Mouse (Mus musculus) intestine, postnatal 0 days (tissue): Measurements from ENCODE around the gene Trak1. TPM values are rescaled to one million over a fixed set of nuclear protein-coding genes. Genes with fewer than 3 reads are reported as not detected.

ENCODE experiments used
- ATAC-seq: fragments of 200-750 bp; cut with Nextera tagmentation; 2 replicates; pipeline ENCODE4 v1.8.0; 2017; ENCODE audit warnings: mild to moderate bottlenecking, moderate TSS enrichment, moderate library complexity
- H3K27ac ChIP-seq: fragments of 300-500 bp; sonication (generic); 2 replicates; pipeline ENCODE4 v1.5.1; 2014; ENCODE audit warnings: mild to moderate bottlenecking, low read depth, low read length, moderate library complexity
- H3K27me3 ChIP-seq: fragments of 300-500 bp; sonication (generic); replicated peaks from 2 replicates; pipeline ENCODE4 v1.6.1; 2014; ENCODE audit warnings: low read length, mixed read lengths; ENCODE audit not compliant: control insufficient read depth, insufficient read depth
- H3K36me3 ChIP-seq: fragments of 300-500 bp; sonication (generic); 2 replicates; pipeline ENCODE4 v1.6.1; 2014; ENCODE audit warnings: mild to moderate bottlenecking, moderate library complexity; ENCODE audit not compliant: control insufficient read depth, insufficient read depth
- H3K4me1 ChIP-seq: fragments of 300-500 bp; sonication (generic); replicated peaks from 2 replicates; pipeline ENCODE4 v1.6.1; 2014; ENCODE audit warnings: antibody characterized with exemption, low read length, mixed read lengths; ENCODE audit not compliant: control insufficient read depth, insufficient read depth
- H3K4me2 ChIP-seq: fragments of 300-500 bp; sonication (generic); replicated peaks from 2 replicates; pipeline ENCODE4 v1.6.1; 2014; ENCODE audit warnings: low read depth, mild to moderate bottlenecking, moderate library complexity
- H3K4me3 ChIP-seq: fragments of 300-500 bp; sonication (generic); 2 replicates; pipeline ENCODE4 v1.5.1; 2014; ENCODE audit warnings: low read depth, low read length
- H3K9ac ChIP-seq: fragments of 300-500 bp; sonication (generic); 2 replicates; pipeline ENCODE4 v1.6.1; 2014; ENCODE audit warnings: mild to moderate bottlenecking, low read depth, low read length
- H3K9me3 ChIP-seq: fragments of 300-500 bp; sonication (generic); 2 replicates; pipeline ENCODE4 v1.6.1; 2016; ENCODE audit warnings: mixed run types; ENCODE audit not compliant: control insufficient read depth
- CTCF ChIP-seq: sonication (generic); IDR thresholded peaks from 2 replicates; pipeline ENCODE4 v1.5.1; 2016; ENCODE audit warnings: low read depth, mild to moderate bottlenecking, control low read depth, antibody characterized with exemption, moderate library complexity
- WGBS: fragments of 180-500 bp; shearing (Covaris S2); extraction: QIAGEN DNeasy Blood & Tissue Kit; methylation state at CpG from one replicate; pipeline ENCODE4 v1.1.7; 2014; 5-methylcytosine and 5-hydroxymethylcytosine counted together
- polyA plus RNA-seq: library from polyadenylated mRNA; unstranded; fragments of >200 nt; fragmentation: Nextera tagmentation; extraction: Ambion mirVana; gene quantifications from 2 replicates; pipeline ENCODE4 v1.2.1, GENCODE M21; 2015

Trak1 gene
- 16.3 and 17.2 TPM in 2 replicates for polyA plus RNA-seq

DNA sequence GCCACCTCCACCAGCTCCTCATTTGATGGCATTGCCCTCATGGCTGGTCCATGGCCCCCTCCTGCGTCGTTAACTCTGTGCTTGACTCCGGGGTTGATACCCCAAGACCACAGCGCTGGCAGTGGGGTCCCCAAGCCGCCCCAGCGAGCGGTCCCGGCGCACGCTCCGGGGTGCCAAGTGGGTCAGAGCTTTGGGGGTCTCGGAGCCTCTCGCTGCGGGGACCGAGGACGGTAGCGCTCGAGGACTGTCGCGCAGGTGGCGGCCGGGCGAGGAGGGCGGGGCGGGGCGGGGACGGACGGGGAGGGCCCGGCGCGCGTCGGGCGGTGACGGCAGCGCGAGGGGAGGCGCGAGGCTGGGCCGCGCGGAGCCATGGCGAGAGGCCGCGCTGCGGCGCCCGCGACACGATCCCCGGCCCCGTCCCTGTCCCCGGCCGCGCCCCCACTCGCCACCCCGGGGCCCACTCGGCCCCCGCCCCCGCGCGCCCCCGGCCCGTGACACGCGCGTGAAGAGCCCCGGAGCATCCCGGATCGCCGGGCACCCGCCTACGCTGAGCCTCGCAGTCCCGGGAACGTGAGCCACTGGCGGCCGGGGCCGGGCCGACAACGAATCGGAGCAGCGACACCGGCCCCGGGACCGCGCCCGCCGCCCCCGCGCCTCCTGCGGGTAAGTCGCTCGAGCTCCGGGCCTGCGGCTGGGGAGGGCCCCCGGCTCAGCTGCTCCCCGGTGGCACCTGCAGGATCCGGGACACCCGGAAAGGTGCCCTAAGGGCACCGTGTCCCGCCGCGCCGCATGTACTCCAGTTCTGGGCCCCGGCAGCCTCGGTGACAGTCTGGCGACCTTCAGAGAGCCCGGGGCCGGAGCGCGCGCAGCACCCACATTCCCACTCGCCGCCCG, at the start of gene Trak1:
Trak1 (plus strand) TSS at position 332 of the 894 bp plus-strand sequence.
- H3K36me3 ChIP-seq: no peaks in the 10 kb centered on the region
- 0 out of 2 replicates have a peak, but pooled peaks cover 4% of the 10 kb centered on the region for H3K27me3 ChIP-seq
- H3K27ac ChIP-seq: peak within 1 kb of the TSS; percentile 86
- TF ChIP-seq CTCF: no peak
- under 1% methylated on average over 86 of the region's 116 CpGs for WGBS
- ATAC-seq: peak; percentile 82
- H3K4me2 ChIP-seq: peak within 1 kb of the TSS; percentile 74
- H3K9me3 ChIP-seq: no peaks in the 10 kb centered on the region
- H3K4me1 ChIP-seq: peaks cover 19% of the 10 kb centered on the region
- H3K9ac ChIP-seq: peak within 1 kb of the TSS; percentile 87
- H3K4me3 ChIP-seq: peak within 1 kb of the TSS; percentile 76

DNA sequence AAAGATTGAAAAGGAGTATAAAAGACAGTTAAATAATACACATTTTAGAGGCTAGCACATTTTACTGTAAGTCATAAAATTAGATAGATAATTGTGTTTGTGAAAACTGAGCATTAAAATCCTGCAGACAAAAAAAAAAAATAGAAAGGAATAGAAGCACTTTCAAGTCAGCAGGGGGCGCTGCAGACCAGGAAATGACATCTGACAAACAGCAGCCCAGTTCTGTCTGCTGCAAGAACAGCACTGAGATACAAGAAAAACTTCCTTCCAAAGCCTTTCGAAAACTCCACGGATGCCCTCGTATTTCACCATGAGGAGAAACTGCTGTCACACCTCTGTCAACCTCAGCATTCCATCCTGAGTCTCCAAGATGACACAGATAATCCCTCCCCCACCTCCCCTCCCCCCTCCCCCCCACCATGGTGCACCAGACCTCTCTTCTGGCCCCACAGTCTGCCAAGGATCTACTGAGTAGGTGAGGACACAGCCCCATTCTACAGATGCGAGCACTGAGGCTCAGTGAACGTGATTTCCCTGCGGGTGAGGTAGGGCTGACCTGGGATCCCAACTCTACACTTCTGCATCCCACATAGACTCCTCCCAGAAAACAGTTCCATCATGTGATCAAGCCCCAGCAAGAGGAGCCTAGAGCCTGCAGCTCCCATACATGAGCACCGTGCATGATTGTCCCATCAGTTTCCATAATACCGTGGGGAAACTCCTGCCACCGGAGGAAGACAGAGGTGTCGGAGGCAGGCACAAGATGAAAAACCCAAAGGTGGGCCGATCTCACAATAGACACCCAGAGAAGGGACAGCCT, 49.1 kb upstream of the Trak1 start:
- 0 out of 2 replicates have a peak, but pooled peaks have one; percentile 19 for ATAC-seq

DNA sequence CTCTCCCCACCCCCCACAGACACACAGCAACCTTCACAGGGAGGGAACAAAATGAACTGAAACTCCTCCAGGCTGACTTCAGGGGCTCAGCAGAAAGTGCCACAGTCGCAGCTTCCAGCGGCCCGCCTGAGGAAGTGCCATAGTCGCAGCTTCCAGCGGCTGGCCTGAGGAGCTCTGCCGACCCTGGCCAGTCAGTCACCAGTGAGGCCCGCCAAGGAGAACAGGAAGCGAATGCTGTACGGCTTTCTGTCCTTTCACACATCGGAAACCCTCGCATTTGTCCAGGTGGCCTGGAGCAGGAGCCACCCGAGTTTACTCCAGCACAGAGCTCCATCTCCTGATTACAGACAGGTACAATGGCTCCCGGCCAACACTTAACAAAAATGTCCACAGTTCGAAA, 47.5 kb upstream of the Trak1 start:
- H3K9ac ChIP-seq: no peak overlapping the region
- H3K4me1 ChIP-seq: no peaks in the 10 kb centered on the region
- WGBS: 58% methylated on average over 14 of the region's 14 CpGs

More for the DNA sequence above, 49.1 kb upstream of the Trak1 start:
- 61% methylated on average over 12 of the region's 12 CpGs for WGBS
- Histone ChIP-seq H3K4me1 (no peaks in the 10 kb centered on the region), H3K27me3 (no peaks in the 10 kb centered on the region), H3K36me3 (no peaks in the 10 kb centered on the region), H3K9ac (no peak overlapping the region), H3K27ac (no peak overlapping the region), H3K9me3 (no peaks in the 10 kb centered on the region), H3K4me2 (no peak overlapping the region), H3K4me3 (no peak overlapping the region)
- TF ChIP-seq CTCF: peak; percentile 84

DNA sequence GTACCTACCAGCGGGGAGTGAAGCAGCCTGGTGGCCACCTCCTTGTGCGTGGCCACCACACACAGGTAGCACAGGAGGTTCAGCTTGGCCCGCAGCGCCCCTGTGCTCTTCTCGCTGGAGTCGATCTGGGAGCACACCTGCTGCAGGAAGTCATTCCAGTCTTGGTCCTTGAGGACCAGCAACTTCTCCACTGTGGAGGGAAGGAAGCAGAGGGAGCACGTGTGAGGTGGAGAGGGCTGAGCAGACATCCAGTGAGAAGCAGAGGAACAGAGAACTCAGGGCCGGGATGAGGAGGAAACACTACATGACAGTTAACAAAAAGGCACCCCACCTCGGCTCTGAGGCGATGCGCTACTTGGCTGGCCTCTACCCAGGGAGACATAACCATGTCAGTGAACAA, 46.4 kb upstream of the Trak1 start:
- no peak for ATAC-seq
- no peaks in the 10 kb centered on the region for H3K9me3 ChIP-seq
- no peaks in the 10 kb centered on the region for H3K27me3 ChIP-seq
- 91% methylated on average over 11 of the region's 11 CpGs for WGBS
- TF ChIP-seq CTCF: no peak
- H3K27ac ChIP-seq: no peak overlapping the region
- H3K4me1 ChIP-seq: no peaks in the 10 kb centered on the region
- no peak overlapping the region for H3K4me2 ChIP-seq
- no peak overlapping the region for H3K4me3 ChIP-seq
- H3K9ac ChIP-seq: no peak overlapping the region
- no peaks in the 10 kb centered on the region for H3K36me3 ChIP-seq

More for the DNA sequence above, 47.5 kb upstream of the Trak1 start:
- H3K4me2 ChIP-seq: no peak overlapping the region
- ATAC-seq: no peak
- no peaks in the 10 kb centered on the region for H3K36me3 ChIP-seq
- no peak overlapping the region for H3K4me3 ChIP-seq
- no peak for TF ChIP-seq CTCF
- no peak overlapping the region for H3K27ac ChIP-seq
- no peaks in the 10 kb centered on the region for H3K27me3 ChIP-seq
- H3K9me3 ChIP-seq: no peaks in the 10 kb centered on the region

DNA sequence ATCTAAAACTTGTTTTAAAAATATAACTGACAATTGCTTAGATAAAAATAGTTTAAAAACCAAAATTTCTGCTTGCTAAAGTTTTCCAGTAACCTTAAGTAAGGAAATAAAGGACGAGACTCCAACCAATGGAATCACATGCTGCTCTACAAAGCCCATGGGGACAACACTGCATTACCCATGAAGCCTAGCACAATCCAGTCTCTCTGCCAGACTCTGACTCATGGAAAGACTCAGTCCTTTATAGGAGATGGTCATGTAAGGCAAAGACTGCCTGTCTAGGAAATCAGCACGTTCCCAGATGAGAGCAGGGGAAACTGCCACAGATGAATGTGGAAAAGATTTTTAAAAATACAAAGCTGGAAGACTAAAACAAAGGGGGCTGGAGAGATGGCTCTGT, 43.3 kb upstream of the Trak1 start:
- no peak overlapping the region for H3K4me2 ChIP-seq
- ATAC-seq: no peak
- H3K9ac ChIP-seq: no peak overlapping the region
- H3K4me1 ChIP-seq: no peaks in the 10 kb centered on the region
- no peak for TF ChIP-seq CTCF
- no peaks in the 10 kb centered on the region for H3K9me3 ChIP-seq
- no peaks in the 10 kb centered on the region for H3K27me3 ChIP-seq
- no peaks in the 10 kb centered on the region for H3K36me3 ChIP-seq
- no peak overlapping the region for H3K27ac ChIP-seq
- H3K4me3 ChIP-seq: no peak overlapping the region
- 78% methylated on average over 2 of the region's 2 CpGs for WGBS

DNA sequence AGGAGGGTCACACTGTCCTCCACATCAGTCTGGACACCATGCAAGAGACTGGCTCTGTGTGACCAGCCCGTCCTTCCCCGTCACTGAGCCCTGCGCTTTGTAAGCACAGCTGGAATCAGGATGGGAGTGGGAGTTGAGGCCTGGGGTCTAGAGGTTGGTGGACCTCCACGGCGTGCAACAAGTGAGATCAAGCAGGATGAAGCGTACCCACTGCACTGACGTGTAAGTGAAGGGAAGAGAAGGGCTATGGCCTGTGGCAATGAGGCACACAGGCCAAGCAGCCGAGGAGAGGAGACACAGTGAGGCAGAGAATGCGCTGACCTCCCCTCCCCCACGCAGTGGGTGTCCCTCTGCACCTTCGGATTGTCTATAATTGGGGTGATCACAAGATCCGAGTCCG, 42.5 kb upstream of the Trak1 start:
- H3K4me3 ChIP-seq: no peak overlapping the region
- no peaks in the 10 kb centered on the region for H3K36me3 ChIP-seq
- WGBS: 95% methylated on average over 13 of the region's 13 CpGs
- no peaks in the 10 kb centered on the region for H3K27me3 ChIP-seq
- no peak for TF ChIP-seq CTCF
- H3K4me1 ChIP-seq: no peaks in the 10 kb centered on the region
- no peak overlapping the region for H3K4me2 ChIP-seq
- no peak for ATAC-seq
- H3K27ac ChIP-seq: no peak overlapping the region
- H3K9me3 ChIP-seq: no peaks in the 10 kb centered on the region
- H3K9ac ChIP-seq: no peak overlapping the region
